9 mouse cellular contexts compared by ENCODE assay signal in the genomic region with DNA sequence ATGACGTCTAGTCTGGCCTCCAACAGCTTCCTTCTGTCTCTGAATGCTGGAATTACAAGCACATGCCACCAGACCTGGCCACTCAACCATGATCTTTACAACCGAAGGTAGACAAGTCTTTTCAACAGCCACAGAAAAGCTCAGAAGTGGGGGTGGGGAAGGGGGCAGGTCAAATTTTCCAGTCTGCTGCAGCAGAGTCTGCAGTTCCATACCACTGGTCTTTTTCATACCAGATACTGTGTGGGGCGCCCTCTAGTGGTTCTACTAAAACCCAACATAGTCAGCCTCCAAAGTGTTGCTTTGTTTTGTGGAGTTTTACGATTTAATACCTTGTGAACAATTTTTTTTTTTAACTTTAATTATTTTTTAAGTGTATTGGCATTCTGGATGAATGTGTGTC. TPM values are rescaled to one million over a fixed set of nuclear protein-coding genes. Genes with fewer than 3 reads are reported as not detected.
DNase-seq lines count a peak whose midpoint lies in the region; ATAC-seq lines count a peak whose summit lies in the region.
"Had no signal": no experiment of that assay in that cellular context is flagged by ENCODE, and none has a peak within 500 bp of the region (broad histone marks: within the 10 kb centered on the region; RNA-seq: fewer than 3 reads in every experiment).

No protein-coding gene starts in this region.

- WGBS in hindbrain, embryonic 14.5 days, result 16% methylated on average over 4 of the region's 4 CpGs
- 12% methylated on average over 4 of the region's 4 CpGs for WGBS in hindbrain, embryonic 12.5 days

- H3K27ac ChIP-seq in hindbrain, embryonic 14.5 days, result no peak overlapping the region
- no peak overlapping the region for H3K27ac ChIP-seq in hindbrain, embryonic 12.5 days
- H3K27ac ChIP-seq: embryonic facial prominence, embryonic 15.5 days had no signal

- H3K9ac ChIP-seq in hindbrain, embryonic 14.5 days, result no peak overlapping the region
- no peak overlapping the region for H3K9ac ChIP-seq in hindbrain, embryonic 12.5 days
- H3K9ac ChIP-seq: embryonic facial prominence, embryonic 15.5 days had no signal

- no peaks in the 10 kb centered on the region for H3K27me3 ChIP-seq in hindbrain, embryonic 14.5 days (ENCODE audit: control insufficient read depth, insufficient read depth, low read length)
- no peaks in the 10 kb centered on the region for H3K27me3 ChIP-seq in hindbrain, embryonic 12.5 days
- H3K27me3 ChIP-seq in megakaryocyte, embryonic 14.5 days (replicated peaks), result peaks cover 3% of the 10 kb centered on the region
- H3K27me3 ChIP-seq: embryonic facial prominence, embryonic 15.5 days had no signal

- no peak overlapping the region for H3K4me3 ChIP-seq in hindbrain, embryonic 14.5 days (replicated peaks; ENCODE audit: low read length)
- H3K4me3 ChIP-seq in hindbrain, embryonic 12.5 days, result no peak overlapping the region
- H3K4me3 ChIP-seq in megakaryocyte, embryonic 14.5 days (replicated peaks), result peak overlapping the region; percentile 85
- H3K4me3 ChIP-seq: embryonic facial prominence, embryonic 15.5 days had no signal

- no peak for ATAC-seq in hindbrain, embryonic 14.5 days (ENCODE audit: low FRiP score)
- no peak for ATAC-seq in hindbrain, embryonic 12.5 days (ENCODE audit: low FRiP score)

- H3K36me3 ChIP-seq in hindbrain, embryonic 14.5 days (replicated peaks; ENCODE audit: control insufficient read depth, insufficient read depth), result peaks cover 12% of the 10 kb centered on the region; the same call in 1 of the 2 replicates
- H3K36me3 ChIP-seq in hindbrain, embryonic 12.5 days, result peaks cover 12% of the 10 kb centered on the region
- H3K36me3 ChIP-seq in megakaryocyte, embryonic 14.5 days (replicated peaks; ENCODE audit: low read length), result peaks cover 23% of the 10 kb centered on the region

- H3K4me2 ChIP-seq in hindbrain, embryonic 14.5 days (replicated peaks), result no peak overlapping the region
- H3K4me2 ChIP-seq in hindbrain, embryonic 12.5 days (replicated peaks), result no peak overlapping the region; the same call in 1 of the 2 replicates

- H3K9me3 ChIP-seq in hindbrain, embryonic 14.5 days (ENCODE audit: control insufficient read depth, low read length), result no peaks in the 10 kb centered on the region
- no peaks in the 10 kb centered on the region for H3K9me3 ChIP-seq in hindbrain, embryonic 12.5 days (replicated peaks)
- H3K9me3 ChIP-seq in megakaryocyte, embryonic 14.5 days, result no peaks in the 10 kb centered on the region
- H3K9me3 ChIP-seq: embryonic facial prominence, embryonic 15.5 days had no signal

- DNase-seq in hindbrain, embryonic 14.5 days (ENCODE audit: low spot score), result peak; percentile 73
- peak; percentile 57 for DNase-seq in T-cell, adult 2 months (ENCODE audit: low spot score)
- DNase-seq in embryo, embryonic 10 days (ENCODE audit: low spot score), result peak; percentile 68
- DNase-seq in heart, postnatal 14 days, result peak; percentile 55 to 77
- peak; percentile 20 to 38 for DNase-seq in layer of hippocampus, postnatal 36 days
- DNase-seq in spleen, postnatal 4 days (ENCODE audit: low spot score in 2 of 2), result peak; percentile 60 to 82

- intact Hi-C loops in heart, postnatal 14 days (cut with DNase I), result loop anchor here (1.0 to 5.0 kb wide), 2 partner anchors 37 to 113 kb away; partner anchors contain the start of gene Atmin

- H3K4me1 ChIP-seq in hindbrain, embryonic 14.5 days (replicated peaks; ENCODE audit: control insufficient read depth, insufficient read depth, low read length), result peaks cover 3% of the 10 kb centered on the region; the same call in 1 of the 2 replicates
- H3K4me1 ChIP-seq in hindbrain, embryonic 12.5 days, result peaks cover 12% of the 10 kb centered on the region
- peaks cover 29% of the 10 kb centered on the region for H3K4me1 ChIP-seq in megakaryocyte, embryonic 14.5 days

RNA-seq across cellular contexts. Expression of gene 1700030J22Rik, which starts 1.4 kb away (rescaled TPM):
- polyA plus RNA-seq in hindbrain, embryonic 14.5 days (2014; fragmentation: Nextera tagmentation; extraction: Ambion mirVana), result 5.5 and 6.1 TPM in 2 replicates
- polyA plus RNA-seq in hindbrain, embryonic 12.5 days (2016; fragmentation: Nextera tagmentation; extraction: Ambion mirVana), result 6.1 and 6.7 TPM in 2 replicates
- under 1 TPM; 0.54 to 0.79 TPM for total RNA-seq in heart, postnatal 14 days (2021)
- total RNA-seq in layer of hippocampus, postnatal 36 days (2021), result 1 to 10 TPM; 8.0 TPM
- 1.8 and 2.0 TPM in 2 replicates for polyA plus RNA-seq in megakaryocyte, embryonic 14.5 days (2012; ENCODE audit: insufficient read depth, low replicate concordance)

RNA-seq across cellular contexts. Expression of gene Gcsh, which starts 13.2 kb away (rescaled TPM):
- 105 and 108 TPM in 2 replicates for polyA plus RNA-seq in hindbrain, embryonic 14.5 days (2014; fragmentation: Nextera tagmentation; extraction: Ambion mirVana)
- 95.3 and 98.7 TPM in 2 replicates for polyA plus RNA-seq in hindbrain, embryonic 12.5 days (2016; fragmentation: Nextera tagmentation; extraction: Ambion mirVana)
- 10 to 100 TPM; 32.7 to 34.9 TPM for total RNA-seq in heart, postnatal 14 days (2021)
- 10 to 100 TPM; 40.3 to 46.2 TPM for total RNA-seq in layer of hippocampus, postnatal 36 days (2021)
- polyA plus RNA-seq in megakaryocyte, embryonic 14.5 days (2012; ENCODE audit: insufficient read depth, low replicate concordance), result 1.6 and 4.9 TPM in 2 replicates

RNA-seq across cellular contexts. Expression of gene Atmin, which starts 36.9 kb away (rescaled TPM):
- 26.2 and 28.3 TPM in 2 replicates for polyA plus RNA-seq in hindbrain, embryonic 14.5 days (2014; fragmentation: Nextera tagmentation; extraction: Ambion mirVana)
- polyA plus RNA-seq in hindbrain, embryonic 12.5 days (2016; fragmentation: Nextera tagmentation; extraction: Ambion mirVana), result 20.8 and 21.4 TPM in 2 replicates
- 10 to 100 TPM; 12.0 to 15.0 TPM for total RNA-seq in heart, postnatal 14 days (2021)
- 10 to 100 TPM; 37.7 to 39.9 TPM for total RNA-seq in layer of hippocampus, postnatal 36 days (2021)
- polyA plus RNA-seq in megakaryocyte, embryonic 14.5 days (2012; ENCODE audit: insufficient read depth, low replicate concordance), result 0.95 and 2.5 TPM in 2 replicates

RNA-seq across cellular contexts. Expression of gene Cenpn, which starts 58.6 kb away (rescaled TPM):
- polyA plus RNA-seq in hindbrain, embryonic 14.5 days (2014; fragmentation: Nextera tagmentation; extraction: Ambion mirVana), result 8.6 and 9.7 TPM in 2 replicates
- polyA plus RNA-seq in hindbrain, embryonic 12.5 days (2016; fragmentation: Nextera tagmentation; extraction: Ambion mirVana), result 23.8 and 26.0 TPM in 2 replicates
- total RNA-seq in heart, postnatal 14 days (2021), result 1 to 10 TPM; 1.7 to 2.6 TPM
- 1 to 10 TPM; 1.0 to 1.4 TPM for total RNA-seq in layer of hippocampus, postnatal 36 days (2021)
- polyA plus RNA-seq in megakaryocyte, embryonic 14.5 days (2012; ENCODE audit: insufficient read depth, low replicate concordance), result 3.4 TPM in 1 of 2 replicates, not detected in the other

RNA-seq across cellular contexts. Expression of gene Cmc2, which starts 58.9 kb away (rescaled TPM):
- polyA plus RNA-seq in hindbrain, embryonic 14.5 days (2014; fragmentation: Nextera tagmentation; extraction: Ambion mirVana), result 36.0 and 36.3 TPM in 2 replicates
- polyA plus RNA-seq in hindbrain, embryonic 12.5 days (2016; fragmentation: Nextera tagmentation; extraction: Ambion mirVana), result 53.9 and 59.5 TPM in 2 replicates
- total RNA-seq in heart, postnatal 14 days (2021), result 10 to 100 TPM; 49.8 to 66.2 TPM
- 10 to 100 TPM; 13.2 to 16.0 TPM for total RNA-seq in layer of hippocampus, postnatal 36 days (2021)
- polyA plus RNA-seq in megakaryocyte, embryonic 14.5 days (2012; ENCODE audit: insufficient read depth, low replicate concordance), result 36.1 TPM in 1 of 2 replicates, not detected in the other

Comparison
In these comparisons a context has a peak if more than half of its experiments do, and no peak if none do; other contexts are left out.
1. RNA of gene Gcsh, which starts 13.2 kb away (polyA plus RNA-seq): 105 to 108 TPM in hindbrain, embryonic 14.5 days and 95.3 to 98.7 TPM in hindbrain, embryonic 12.5 days; 1.6 to 4.9 TPM in megakaryocyte, embryonic 14.5 days; every median in the first group is over 10 times any median in the second.
2. Peak in every context shown above with its lines, with median percentiles within 50 percentile points of each other: DNase-seq.